Mouse (Mus musculus) limb, embryonic 15.5 days (tissue): ENCODE results near the gene Gsx1. TPM values are rescaled to one million over a fixed set of nuclear protein-coding genes. Genes with fewer than 3 reads are reported as not detected.

ENCODE experiments used
- ATAC-seq: fragments of 200-750 bp; cut with Nextera tagmentation; 2 replicates; pipeline ENCODE4 v1.8.0; 2017; ENCODE audit warnings: low read depth, moderate TSS enrichment; ENCODE audit not compliant: insufficient number of reproducible peaks, low FRiP score, low TSS enrichment
- H3K27ac ChIP-seq: fragments of 300-500 bp; sonication (generic); 2 replicates; pipeline ENCODE4 v1.5.1; 2015; ENCODE audit warnings: moderate library complexity, mild to moderate bottlenecking, inconsistent platforms
- H3K27me3 ChIP-seq: fragments of 300-500 bp; sonication (generic); 2 replicates; pipeline ENCODE4 v1.6.1; 2015; ENCODE audit warnings: inconsistent platforms
- H3K36me3 ChIP-seq: fragments of 300-500 bp; sonication (generic); 2 replicates; pipeline ENCODE4 v1.6.1; 2015; ENCODE audit warnings: inconsistent platforms
- H3K4me1 ChIP-seq: fragments of 300-500 bp; sonication (generic); 2 replicates; pipeline ENCODE4 v1.6.1; 2015; ENCODE audit warnings: inconsistent platforms
- H3K4me2 ChIP-seq: fragments of 300-500 bp; sonication (generic); 2 replicates; pipeline ENCODE4 v1.6.1; 2015; ENCODE audit warnings: mild to moderate bottlenecking, inconsistent platforms
- H3K4me3 ChIP-seq: fragments of 300-500 bp; sonication (generic); 2 replicates; pipeline ENCODE4 v1.5.1; 2015; ENCODE audit warnings: mild to moderate bottlenecking, inconsistent platforms
- H3K9ac ChIP-seq: fragments of 300-500 bp; sonication (generic); 2 replicates; pipeline ENCODE4 v1.6.1; 2015; ENCODE audit warnings: inconsistent platforms
- H3K9me3 ChIP-seq: fragments of 300-500 bp; sonication (generic); 2 replicates; pipeline ENCODE4 v1.6.1; 2016; ENCODE audit warnings: inconsistent platforms
- WGBS: fragments of 180-500 bp; shearing (Covaris S2); methylation state at CpG from one replicate; pipeline ENCODE4 v1.1.7; 2015; 5-methylcytosine and 5-hydroxymethylcytosine counted together
- polyA plus RNA-seq: library from polyadenylated mRNA; unstranded; fragments of >200 nt; fragmentation: Nextera tagmentation; extraction: Ambion mirVana; gene quantifications from 2 replicates; pipeline ENCODE4 v1.2.1, GENCODE M21; 2015

Gene Gsx1
- polyA plus RNA-seq: not detected in 2 replicates

- 1% methylated on average over 37 of the region's 37 CpGs for WGBS
- H3K27me3 ChIP-seq: peaks cover 95% of the 10 kb centered on the region
- no peaks in the 10 kb centered on the region for H3K9me3 ChIP-seq
- H3K9ac ChIP-seq: no peak within 1 kb of the TSS
- no peaks in the 10 kb centered on the region for H3K36me3 ChIP-seq
- peaks cover 29% of the 10 kb centered on the region for H3K4me1 ChIP-seq
- peak within 1 kb of the TSS; percentile 32 for H3K4me3 ChIP-seq
- H3K4me2 ChIP-seq: peak within 1 kb of the TSS; percentile 52
- H3K27ac ChIP-seq: no peak within 1 kb of the TSS
- no peak for ATAC-seq
Measured at GRCm38 (mm10) chr5:147188571-147188975, at the start of gene Gsx1. Gene Gsx1 (plus strand): TSS chr5:147188696.

- Histone ChIP-seq H3K36me3 (no peaks in the 10 kb centered on the region), H3K9me3 (no peaks in the 10 kb centered on the region), H3K4me3 (no peak overlapping the region), H3K27ac (no peak overlapping the region), H3K27me3 (no peaks in the 10 kb centered on the region), H3K9ac (no peak overlapping the region), H3K4me2 (no peak overlapping the region), H3K4me1 (no peaks in the 10 kb centered on the region)
- no peak for ATAC-seq
Measured at GRCm38 (mm10) chr5:147147340-147147739, 41.2 kb upstream of the Gsx1 start.

GRCm38 (mm10) chr5:147154806-147155371 is 33.6 kb upstream of the Gsx1 start:
- Histone ChIP-seq H3K27me3 (peaks cover 5% of the 10 kb centered on the region; the same call in 1 of the 2 replicates), H3K27ac (no peak overlapping the region), H3K4me1 (0 out of 2 replicates have a peak, but pooled peaks cover 3% of the 10 kb centered on the region), H3K4me2 (no peak overlapping the region), H3K9me3 (no peaks in the 10 kb centered on the region), H3K36me3 (no peaks in the 10 kb centered on the region), H3K9ac (no peak overlapping the region), H3K4me3 (no peak overlapping the region)
- ATAC-seq: no peak
- 6% methylated on average over 13 of the region's 13 CpGs for WGBS

- Histone ChIP-seq H3K36me3 (no peaks in the 10 kb centered on the region), H3K9me3 (no peaks in the 10 kb centered on the region), H3K9ac (no peak overlapping the region), H3K4me2 (no peak overlapping the region), H3K27ac (no peak overlapping the region), H3K4me1 (0 out of 2 replicates have a peak, but pooled peaks cover 3% of the 10 kb centered on the region), H3K4me3 (no peak overlapping the region), H3K27me3 (peaks cover 5% of the 10 kb centered on the region; the same call in 1 of the 2 replicates)
- no peak for ATAC-seq
- WGBS: 9% methylated on average over 13 of the region's 13 CpGs
Measured at GRCm38 (mm10) chr5:147155449-147156133, 32.9 kb upstream of the Gsx1 start.

- 20% methylated on average over 3 of the region's 3 CpGs for WGBS
Measured at GRCm38 (mm10) chr5:147156376-147156775, 32.1 kb upstream of the Gsx1 start.

GRCm38 (mm10) chr5:147157441-147157840 is 31.1 kb upstream of the Gsx1 start:
- Histone ChIP-seq H3K4me3 (no peak overlapping the region), H3K9me3 (no peaks in the 10 kb centered on the region), H3K36me3 (no peaks in the 10 kb centered on the region), H3K4me2 (no peak overlapping the region), H3K27me3 (peaks cover 5% of the 10 kb centered on the region; the same call in 1 of the 2 replicates), H3K9ac (no peak overlapping the region), H3K4me1 (0 out of 2 replicates have a peak, but pooled peaks cover 3% of the 10 kb centered on the region), H3K27ac (no peak overlapping the region)
- no peak for ATAC-seq
- 65% methylated on average over 7 of the region's 7 CpGs for WGBS

More at GRCm38 (mm10) chr5:147156376-147156775, 32.1 kb upstream of the Gsx1 start:
- Histone ChIP-seq H3K27ac (no peak overlapping the region), H3K4me2 (no peak overlapping the region), H3K27me3 (peaks cover 5% of the 10 kb centered on the region; the same call in 1 of the 2 replicates), H3K9me3 (no peaks in the 10 kb centered on the region), H3K4me1 (0 out of 2 replicates have a peak, but pooled peaks cover 3% of the 10 kb centered on the region), H3K36me3 (no peaks in the 10 kb centered on the region), H3K9ac (no peak overlapping the region), H3K4me3 (no peak overlapping the region)
- ATAC-seq: no peak

GRCm38 (mm10) chr5:147159320-147159719 is 29.2 kb upstream of the Gsx1 start:
- Histone ChIP-seq H3K4me3 (no peak overlapping the region), H3K36me3 (no peaks in the 10 kb centered on the region), H3K9me3 (no peaks in the 10 kb centered on the region), H3K4me1 (0 out of 2 replicates have a peak, but pooled peaks cover 3% of the 10 kb centered on the region), H3K9ac (no peak overlapping the region), H3K27ac (no peak overlapping the region), H3K4me2 (no peak overlapping the region), H3K27me3 (peaks cover 5% of the 10 kb centered on the region; the same call in 1 of the 2 replicates)
- ATAC-seq: no peak
- WGBS: 87% methylated on average over 6 of the region's 6 CpGs

GRCm38 (mm10) chr5:147159792-147160191 is 28.7 kb upstream of the Gsx1 start:
- 0 out of 2 replicates have a peak, but pooled peaks cover 3% of the 10 kb centered on the region for H3K4me1 ChIP-seq
- H3K4me2 ChIP-seq: no peak overlapping the region
- 82% methylated on average over 2 of the region's 2 CpGs for WGBS
- H3K27ac ChIP-seq: no peak overlapping the region
- H3K9ac ChIP-seq: no peak overlapping the region
- no peak for ATAC-seq
- peaks cover 5% of the 10 kb centered on the region; the same call in 1 of the 2 replicates for H3K27me3 ChIP-seq
- no peaks in the 10 kb centered on the region for H3K36me3 ChIP-seq
- H3K4me3 ChIP-seq: no peak overlapping the region
- no peaks in the 10 kb centered on the region for H3K9me3 ChIP-seq

GRCm38 (mm10) chr5:147165060-147165459 is 23.4 kb upstream of the Gsx1 start:
- no peaks in the 10 kb centered on the region for H3K36me3 ChIP-seq
- H3K4me1 ChIP-seq: no peaks in the 10 kb centered on the region
- WGBS: 73% methylated on average over 6 of the region's 6 CpGs
- H3K4me3 ChIP-seq: no peak overlapping the region
- no peaks in the 10 kb centered on the region for H3K9me3 ChIP-seq
- no peak overlapping the region for H3K4me2 ChIP-seq
- no peaks in the 10 kb centered on the region for H3K27me3 ChIP-seq
- no peak overlapping the region for H3K9ac ChIP-seq
- H3K27ac ChIP-seq: no peak overlapping the region
- no peak for ATAC-seq

GRCm38 (mm10) chr5:147170088-147170487 is 18.4 kb upstream of the Gsx1 start:
- ATAC-seq: no peak
- H3K9ac ChIP-seq: no peak overlapping the region
- no peak overlapping the region for H3K27ac ChIP-seq
- H3K4me1 ChIP-seq: no peaks in the 10 kb centered on the region
- 64% methylated on average over 7 of the region's 7 CpGs for WGBS
- no peak overlapping the region for H3K4me3 ChIP-seq
- no peaks in the 10 kb centered on the region for H3K27me3 ChIP-seq
- H3K36me3 ChIP-seq: no peaks in the 10 kb centered on the region
- no peak overlapping the region for H3K4me2 ChIP-seq
- H3K9me3 ChIP-seq: no peaks in the 10 kb centered on the region

GRCm38 (mm10) chr5:147174046-147174445 is 14.4 kb upstream of the Gsx1 start:
- Histone ChIP-seq H3K4me1 (no peaks in the 10 kb centered on the region), H3K27me3 (no peaks in the 10 kb centered on the region), H3K4me2 (no peak overlapping the region), H3K9me3 (no peaks in the 10 kb centered on the region), H3K4me3 (no peak overlapping the region), H3K36me3 (no peaks in the 10 kb centered on the region), H3K9ac (no peak overlapping the region), H3K27ac (no peak overlapping the region)
- 81% methylated on average over 3 of the region's 3 CpGs for WGBS
- no peak for ATAC-seq

GRCm38 (mm10) chr5:147185174-147185915 is 3.2 kb upstream of the Gsx1 start:
- Histone ChIP-seq H3K4me3 (no peak overlapping the region), H3K4me1 (peaks cover 29% of the 10 kb centered on the region), H3K36me3 (no peaks in the 10 kb centered on the region), H3K27ac (no peak overlapping the region), H3K4me2 (peak overlapping the region; percentile 28; the same call in 1 of the 2 replicates), H3K9ac (no peak overlapping the region), H3K9me3 (no peaks in the 10 kb centered on the region), H3K27me3 (peaks cover 85% of the 10 kb centered on the region)
- no peak for ATAC-seq
- WGBS: 9% methylated on average over 18 of the region's 19 CpGs
